Mouse (Mus musculus) forebrain, embryonic 15.5 days (tissue): Measurements from ENCODE around the gene Fam129b. TPM values are rescaled to one million over a fixed set of nuclear protein-coding genes. Genes with fewer than 3 reads are reported as not detected.

Source experiments
- ATAC-seq: fragments of 200-750 bp; cut with Nextera tagmentation; replicated peaks from 2 replicates; pipeline ENCODE4 v1.8.0; 2017; ENCODE audit warnings: mild to moderate bottlenecking, moderate TSS enrichment, moderate library complexity
- H3K27ac ChIP-seq: fragments of 300-500 bp; sonication (generic); replicated peaks from 2 replicates; pipeline ENCODE4 v1.5.1; 2015; ENCODE audit warnings: mild to moderate bottlenecking, inconsistent platforms
- H3K27me3 ChIP-seq: fragments of 300-500 bp; sonication (generic); 2 replicates; pipeline ENCODE4 v1.6.1; 2015; ENCODE audit warnings: inconsistent platforms
- H3K36me3 ChIP-seq: fragments of 300-500 bp; sonication (generic); 2 replicates; pipeline ENCODE4 v1.6.1; 2015; ENCODE audit warnings: mild to moderate bottlenecking, inconsistent platforms
- H3K4me1 ChIP-seq: fragments of 300-500 bp; sonication (generic); 2 replicates; pipeline ENCODE4 v1.6.1; 2015; ENCODE audit warnings: inconsistent platforms
- H3K4me2 ChIP-seq: fragments of 300-500 bp; sonication (generic); replicated peaks from 2 replicates; pipeline ENCODE4 v1.6.1; 2015; ENCODE audit warnings: mild to moderate bottlenecking, inconsistent platforms
- H3K4me3 ChIP-seq: fragments of 300-500 bp; sonication (generic); 2 replicates; pipeline ENCODE4 v1.5.1; 2015; ENCODE audit warnings: mild to moderate bottlenecking, inconsistent platforms
- H3K9ac ChIP-seq: fragments of 300-500 bp; sonication (generic); replicated peaks from 2 replicates; pipeline ENCODE4 v1.6.1; 2015; ENCODE audit warnings: mild to moderate bottlenecking, inconsistent platforms
- H3K9me3 ChIP-seq: fragments of 300-500 bp; sonication (generic); 2 replicates; pipeline ENCODE4 v1.6.1; 2016; ENCODE audit warnings: inconsistent platforms
- WGBS: fragments of 180-500 bp; shearing (Covaris S2); methylation state at CpG from one replicate; pipeline ENCODE4 v1.1.7; 2015; ENCODE audit warnings: mixed read lengths; 5-methylcytosine and 5-hydroxymethylcytosine counted together
- polyA plus RNA-seq: library from polyadenylated mRNA; unstranded; fragments of >200 nt; fragmentation: Nextera tagmentation; extraction: Ambion mirVana; gene quantifications from 2 replicates; pipeline ENCODE4 v1.2.1, GENCODE M21; 2015

The Fam129b gene
- polyA plus RNA-seq, 1 experiment from 2014 or later, result 33.5 TPM

DNA sequence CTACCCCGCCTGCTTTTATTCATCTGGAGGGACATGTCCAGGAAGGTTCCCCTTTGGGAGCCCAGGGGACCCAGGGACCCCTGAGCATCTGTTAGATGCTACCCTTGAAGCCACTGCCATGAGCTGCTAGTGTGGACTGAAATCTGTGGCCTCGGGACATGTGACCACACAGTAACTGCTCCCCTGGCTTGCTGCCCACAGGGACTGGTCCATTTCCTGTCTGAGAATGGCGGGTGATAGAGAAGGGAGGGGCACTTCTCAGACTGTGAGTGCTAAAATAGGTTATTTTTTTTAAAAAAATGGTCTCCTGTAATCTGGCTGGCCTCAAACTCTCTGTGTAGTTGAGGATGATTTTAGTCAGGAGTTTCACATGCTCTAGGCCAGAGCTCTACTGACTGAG lies 5.8 kb downstream of the Fam129b start:
- H3K4me1 ChIP-seq, result peaks cover 55% of the 10 kb centered on the region
- H3K4me2 ChIP-seq, result no peak overlapping the region
- H3K9ac ChIP-seq, result no peak overlapping the region
- no peaks in the 10 kb centered on the region for H3K9me3 ChIP-seq
- WGBS, result 40% methylated on average over 3 of the region's 3 CpGs
- ATAC-seq, result no peak
- no peak overlapping the region; the same call in 1 of the 2 replicates for H3K27ac ChIP-seq
- no peak overlapping the region for H3K4me3 ChIP-seq
- H3K36me3 ChIP-seq, result no peaks in the 10 kb centered on the region
- H3K27me3 ChIP-seq, result no peaks in the 10 kb centered on the region

DNA sequence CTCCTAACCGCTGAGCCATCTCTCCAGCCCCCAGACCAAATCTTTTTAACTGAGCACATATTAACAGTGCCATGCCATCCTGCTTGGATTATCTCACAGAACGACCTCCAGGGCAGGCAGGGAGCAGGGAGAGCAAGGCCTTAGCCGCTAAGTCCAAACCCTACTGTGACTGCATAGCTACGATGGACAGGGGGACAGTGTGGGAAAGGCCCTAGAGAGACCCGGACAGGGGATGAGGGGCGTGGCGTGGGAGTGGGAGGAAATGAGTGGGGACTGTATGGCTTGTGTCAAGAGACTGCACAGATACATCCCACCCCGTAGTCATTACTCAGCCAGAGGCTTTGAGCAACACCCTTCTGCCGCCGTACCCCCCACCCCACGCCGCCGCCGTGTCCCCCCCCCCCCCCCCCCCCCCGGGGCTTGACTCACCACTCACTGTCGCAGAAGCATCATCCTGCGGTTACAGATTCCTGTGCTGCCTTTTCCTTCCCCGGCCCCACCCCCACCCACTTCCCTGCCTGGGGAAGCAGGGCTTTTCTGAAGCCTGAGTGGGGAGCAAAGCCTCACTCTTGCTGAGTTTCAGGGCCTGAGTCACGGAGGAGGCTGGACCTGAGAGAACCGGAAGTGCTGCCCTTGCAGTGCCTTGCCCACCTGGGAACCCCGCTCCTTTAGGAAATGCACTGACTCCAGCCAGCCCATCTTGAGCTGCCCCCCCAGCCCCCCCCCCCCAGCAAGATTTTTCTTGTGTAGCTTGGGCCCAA lies 6.5 kb downstream of the Fam129b start:
- no peak overlapping the region for H3K27ac ChIP-seq
- H3K9ac ChIP-seq, result no peak overlapping the region
- 0 out of 2 replicates have a peak, but pooled peaks have one; percentile 38 for ATAC-seq
- no peak overlapping the region for H3K4me2 ChIP-seq
- H3K4me3 ChIP-seq, result no peak overlapping the region
- 63% methylated on average over 13 of the region's 21 CpGs for WGBS
- H3K36me3 ChIP-seq, result no peaks in the 10 kb centered on the region
- no peaks in the 10 kb centered on the region for H3K9me3 ChIP-seq
- peaks cover 47% of the 10 kb centered on the region for H3K4me1 ChIP-seq
- H3K27me3 ChIP-seq, result no peaks in the 10 kb centered on the region

DNA sequence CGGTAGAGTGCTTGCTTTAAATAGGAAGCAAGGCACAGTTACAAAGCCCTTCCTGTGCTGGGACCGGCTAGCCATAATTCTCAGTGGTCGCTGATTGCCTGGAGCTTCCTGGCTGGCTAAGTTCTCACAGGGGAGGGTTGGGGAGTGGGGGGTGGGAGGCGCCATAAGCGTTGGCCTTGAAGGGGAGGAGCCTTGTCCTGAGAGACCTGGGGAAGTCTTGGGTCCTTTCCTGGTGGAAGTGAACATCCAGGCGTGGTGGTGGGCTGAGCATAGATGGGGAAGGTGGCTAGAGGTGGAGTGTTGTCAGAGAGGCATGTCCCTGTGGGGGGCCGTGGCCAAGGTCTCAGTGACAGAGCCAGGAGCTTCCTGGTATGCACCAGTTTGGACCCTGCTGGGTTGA lies 8.8 kb downstream of the Fam129b start:
- peaks cover 33% of the 10 kb centered on the region for H3K4me1 ChIP-seq
- H3K9ac ChIP-seq, result no peak overlapping the region
- no peak overlapping the region for H3K27ac ChIP-seq
- 46% methylated on average over 7 of the region's 7 CpGs for WGBS
- no peaks in the 10 kb centered on the region for H3K9me3 ChIP-seq
- H3K36me3 ChIP-seq, result no peaks in the 10 kb centered on the region
- H3K4me2 ChIP-seq, result no peak overlapping the region
- H3K4me3 ChIP-seq, result no peak overlapping the region
- no peaks in the 10 kb centered on the region for H3K27me3 ChIP-seq
- ATAC-seq, result no peak

DNA sequence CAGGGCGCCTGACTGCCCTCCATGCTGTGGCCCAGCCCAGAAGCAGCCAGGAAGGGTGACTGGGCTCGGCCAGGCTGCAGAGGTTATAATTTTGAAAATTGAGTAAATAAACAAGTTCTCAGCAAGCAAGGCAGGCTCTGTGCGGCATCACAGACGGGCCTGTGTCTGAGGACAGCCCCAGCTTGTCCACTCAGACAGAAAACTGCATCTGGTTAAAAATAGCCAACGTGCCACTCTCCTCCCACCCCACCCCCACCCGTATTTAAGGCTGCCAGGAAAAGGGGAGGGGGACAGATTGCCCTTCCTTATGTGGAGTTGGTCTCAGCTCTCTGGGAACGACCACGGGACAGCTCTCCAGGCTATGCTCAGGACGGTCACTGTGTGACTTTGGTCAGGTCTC lies 12.1 kb downstream of the Fam129b start:
- H3K9me3 ChIP-seq, result no peaks in the 10 kb centered on the region
- H3K36me3 ChIP-seq, result no peaks in the 10 kb centered on the region
- WGBS, result 35% methylated on average over 9 of the region's 9 CpGs
- H3K4me3 ChIP-seq, result no peak overlapping the region
- H3K27ac ChIP-seq, result 0 out of 2 replicates have a peak overlapping the region, but pooled peaks have one; percentile 47
- H3K9ac ChIP-seq, result 0 out of 2 replicates have a peak overlapping the region, but pooled peaks have one; percentile 7
- peaks cover 9% of the 10 kb centered on the region for H3K4me1 ChIP-seq
- no peaks in the 10 kb centered on the region for H3K27me3 ChIP-seq
- H3K4me2 ChIP-seq, result no peak overlapping the region
- ATAC-seq, result no peak

DNA sequence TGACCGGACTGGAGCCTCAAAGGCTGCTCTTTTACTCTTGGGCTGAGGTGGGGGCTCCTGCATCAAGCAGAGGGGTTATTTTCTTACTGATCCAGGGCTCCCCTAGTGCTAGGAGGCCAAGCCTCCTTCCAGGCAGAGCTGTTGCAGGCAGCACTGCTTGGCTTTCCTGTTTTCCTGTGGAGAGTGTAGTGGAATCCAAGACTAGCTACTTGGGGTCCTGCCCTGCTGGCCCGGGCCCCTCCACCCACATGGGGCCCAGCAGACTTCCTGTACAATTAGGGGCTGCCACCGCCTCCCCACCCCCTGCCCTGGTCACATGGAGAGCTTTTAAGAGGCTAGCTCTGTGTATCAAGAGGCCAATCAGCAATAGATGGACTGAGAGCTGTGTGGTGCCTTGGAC lies 12.6 kb downstream of the Fam129b start:
- no peak overlapping the region for H3K4me3 ChIP-seq
- WGBS, result 44% methylated on average over 3 of the region's 3 CpGs
- H3K27ac ChIP-seq, result 0 out of 2 replicates have a peak overlapping the region, but pooled peaks have one; percentile 47
- H3K36me3 ChIP-seq, result no peaks in the 10 kb centered on the region
- no peaks in the 10 kb centered on the region for H3K9me3 ChIP-seq
- no peak overlapping the region for H3K9ac ChIP-seq
- peaks cover 9% of the 10 kb centered on the region for H3K4me1 ChIP-seq
- H3K4me2 ChIP-seq, result no peak overlapping the region
- no peak for ATAC-seq
- H3K27me3 ChIP-seq, result no peaks in the 10 kb centered on the region

DNA sequence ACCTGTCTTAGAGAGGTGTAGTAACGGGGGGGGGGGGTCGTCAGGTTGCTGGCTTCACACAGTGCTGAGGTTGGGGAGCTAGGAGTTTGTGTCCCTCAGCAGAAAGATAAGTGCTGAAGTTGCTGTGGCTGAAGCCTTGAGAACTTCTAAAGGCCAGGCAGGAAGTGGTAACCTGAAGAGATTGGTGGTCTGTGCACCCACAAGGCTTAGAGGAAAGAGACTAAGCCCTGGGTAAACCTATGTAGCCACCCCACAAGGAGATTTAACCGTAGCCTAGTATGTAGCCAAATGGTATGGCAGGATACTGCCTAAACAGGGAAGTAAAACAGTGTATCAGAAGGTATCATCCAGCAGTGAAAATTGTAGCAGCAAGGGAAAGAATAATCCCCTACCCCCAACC lies 14.4 kb downstream of the Fam129b start:
- Histone ChIP-seq H3K27me3 (no peaks in the 10 kb centered on the region), H3K9ac (no peak overlapping the region), H3K36me3 (no peaks in the 10 kb centered on the region), H3K4me1 (peaks cover 15% of the 10 kb centered on the region), H3K27ac (no peak overlapping the region), H3K4me2 (no peak overlapping the region), H3K9me3 (no peaks in the 10 kb centered on the region), H3K4me3 (no peak overlapping the region)
- ATAC-seq, result no peak
- WGBS, result 78% methylated on average over 3 of the region's 3 CpGs

DNA sequence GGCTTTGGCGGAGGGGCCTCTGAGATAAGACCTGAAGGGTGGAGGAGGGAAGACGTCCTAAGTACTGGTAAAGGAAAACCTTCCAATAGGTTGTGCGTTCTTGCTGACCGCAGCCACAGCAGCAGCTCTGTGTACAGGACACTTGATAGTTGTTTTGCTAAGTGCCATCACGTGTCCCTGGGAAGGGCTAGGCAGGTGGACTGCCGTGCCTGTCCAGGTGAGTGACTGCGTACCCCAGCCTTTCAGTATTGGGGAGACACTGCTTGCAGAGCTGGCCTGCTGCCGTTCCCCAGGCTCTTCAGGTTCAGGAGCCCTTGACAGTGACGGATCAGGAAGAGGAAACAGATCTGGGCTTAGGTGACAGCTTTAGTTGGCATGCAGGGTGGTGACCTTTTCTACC lies 15.4 kb downstream of the Fam129b start:
- H3K9ac ChIP-seq, result no peak overlapping the region
- no peaks in the 10 kb centered on the region for H3K9me3 ChIP-seq
- no peak overlapping the region for H3K4me3 ChIP-seq
- H3K4me2 ChIP-seq, result no peak overlapping the region
- no peak for ATAC-seq
- no peaks in the 10 kb centered on the region for H3K27me3 ChIP-seq
- H3K36me3 ChIP-seq, result no peaks in the 10 kb centered on the region
- peaks cover 25% of the 10 kb centered on the region for H3K4me1 ChIP-seq
- 82% methylated on average over 9 of the region's 9 CpGs for WGBS
- no peak overlapping the region for H3K27ac ChIP-seq

DNA sequence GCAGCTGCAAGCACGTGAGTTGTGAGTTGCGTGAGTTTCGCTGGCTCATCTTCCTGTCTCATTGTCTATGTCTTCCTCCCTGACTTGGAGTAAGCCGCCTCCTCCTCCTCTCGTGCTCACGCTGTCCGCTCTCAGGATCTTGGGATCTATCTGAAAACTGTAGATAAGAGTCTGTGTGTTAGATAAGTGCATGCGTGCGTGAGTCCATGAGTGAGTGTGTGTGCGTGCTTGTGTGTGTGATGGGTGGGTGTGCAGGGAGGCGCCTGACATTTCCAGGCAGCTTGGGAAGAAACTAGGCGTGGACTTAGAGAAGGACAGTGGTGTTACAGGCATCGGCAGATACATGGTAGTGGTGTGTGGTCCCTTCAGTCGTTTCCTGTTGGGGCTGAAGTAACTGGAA lies 16.6 kb downstream of the Fam129b start:
- Histone ChIP-seq H3K9me3 (no peaks in the 10 kb centered on the region), H3K4me1 (peaks cover 37% of the 10 kb centered on the region), H3K4me2 (no peak overlapping the region), H3K27me3 (no peaks in the 10 kb centered on the region), H3K27ac (no peak overlapping the region), H3K36me3 (no peaks in the 10 kb centered on the region), H3K9ac (no peak overlapping the region), H3K4me3 (no peak overlapping the region)
- ATAC-seq, result no peak
- 94% methylated on average over 14 of the region's 14 CpGs for WGBS

DNA sequence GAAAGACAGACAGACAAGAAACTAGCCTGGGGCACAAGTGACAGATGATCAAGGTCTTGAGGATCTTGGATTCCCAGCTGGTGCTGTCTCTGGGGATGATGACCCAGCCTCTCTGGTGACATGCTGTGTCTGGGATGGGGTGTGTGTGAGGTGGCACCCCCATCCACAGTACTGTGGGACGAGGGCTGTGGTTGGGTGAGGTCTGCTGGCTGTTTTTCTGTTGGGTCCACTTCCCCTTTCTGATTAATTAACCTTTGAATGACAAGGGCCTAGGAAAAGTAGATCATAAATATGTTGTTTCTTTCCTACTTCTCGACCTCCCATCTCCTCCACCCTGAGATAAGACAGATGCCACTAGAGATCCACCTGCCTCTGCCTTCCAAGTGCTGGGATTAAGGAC lies 18.2 kb downstream of the Fam129b start:
- Histone ChIP-seq H3K4me2 (no peak overlapping the region), H3K27ac (no peak overlapping the region), H3K4me3 (no peak overlapping the region), H3K36me3 (no peaks in the 10 kb centered on the region), H3K27me3 (no peaks in the 10 kb centered on the region), H3K4me1 (peaks cover 32% of the 10 kb centered on the region), H3K9ac (no peak overlapping the region), H3K9me3 (no peaks in the 10 kb centered on the region)
- no peak for ATAC-seq
- WGBS, result 82% methylated on average over 2 of the region's 2 CpGs

DNA sequence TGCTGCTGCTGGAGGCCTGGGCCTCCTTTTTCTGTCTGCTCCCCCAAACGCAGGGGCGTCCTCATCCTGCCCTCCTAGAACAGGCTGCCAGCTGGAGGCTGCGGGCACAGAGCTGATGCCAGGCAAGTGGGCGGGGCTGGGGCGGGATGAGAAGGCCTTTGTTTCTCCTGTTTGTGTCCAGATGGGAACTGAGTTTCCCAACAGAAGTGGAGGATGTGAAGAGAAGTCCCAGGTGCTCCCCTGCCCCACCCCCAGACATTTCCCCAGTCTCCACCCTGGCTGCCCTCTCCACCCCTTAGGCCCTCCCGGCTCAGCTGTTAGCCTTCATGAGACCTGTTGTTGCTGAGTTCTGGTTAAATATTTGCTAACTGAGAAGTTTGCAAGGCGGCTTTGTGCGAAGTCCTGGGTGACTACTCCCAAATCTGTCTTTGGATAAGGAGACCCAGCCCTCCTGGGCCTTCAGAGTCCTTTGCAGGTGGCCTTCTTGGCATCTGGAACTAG lies 19.7 kb downstream of the Fam129b start:
- Histone ChIP-seq H3K27me3 (no peaks in the 10 kb centered on the region), H3K4me3 (no peak overlapping the region), H3K36me3 (no peaks in the 10 kb centered on the region), H3K4me1 (peaks cover 32% of the 10 kb centered on the region), H3K27ac (peak overlapping the region; percentile 55), H3K9me3 (no peaks in the 10 kb centered on the region), H3K9ac (no peak overlapping the region), H3K4me2 (no peak overlapping the region)
- peak; percentile 33; the same call in 1 of the 2 replicates for ATAC-seq
- WGBS, result 30% methylated on average over 8 of the region's 8 CpGs

DNA sequence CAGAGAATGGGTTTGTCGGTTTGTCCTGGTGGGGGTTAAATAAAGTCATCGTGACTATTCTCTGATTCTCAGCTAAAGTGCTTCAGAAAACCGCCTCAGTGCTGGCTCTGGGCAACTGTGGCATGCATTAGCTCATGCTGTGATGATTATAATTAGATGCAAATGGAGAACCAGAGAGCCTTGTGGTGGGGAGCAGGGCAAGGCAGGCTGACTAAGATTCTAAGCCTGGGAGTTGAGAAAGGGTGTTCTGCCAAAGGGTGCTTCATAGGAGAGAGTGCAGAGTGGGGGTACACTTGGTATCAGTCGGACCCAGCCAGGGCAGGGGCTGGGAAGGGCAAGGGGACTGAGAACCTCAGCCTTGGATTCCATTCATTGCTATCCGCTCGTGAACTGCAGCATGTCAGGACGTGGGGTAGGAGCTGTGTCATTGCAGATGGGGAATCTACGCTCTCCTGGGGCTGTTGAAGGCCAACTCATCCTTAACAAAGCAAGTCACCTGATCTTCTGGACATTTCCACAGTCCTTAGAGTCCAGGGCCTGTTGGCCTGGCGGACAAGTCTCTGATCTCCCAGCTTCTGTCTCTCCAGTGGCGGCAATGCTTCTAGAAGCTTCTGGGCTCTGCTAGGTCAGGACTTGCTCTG lies 20.7 kb downstream of the Fam129b start:
- no peaks in the 10 kb centered on the region for H3K36me3 ChIP-seq
- H3K4me2 ChIP-seq, result no peak overlapping the region
- H3K9me3 ChIP-seq, result no peaks in the 10 kb centered on the region
- peaks cover 32% of the 10 kb centered on the region for H3K4me1 ChIP-seq
- WGBS, result 51% methylated on average over 10 of the region's 10 CpGs
- no peak overlapping the region for H3K4me3 ChIP-seq
- no peaks in the 10 kb centered on the region for H3K27me3 ChIP-seq
- no peak overlapping the region for H3K9ac ChIP-seq
- peak overlapping the region; percentile 55 for H3K27ac ChIP-seq
- peak; percentile 69 for ATAC-seq

DNA sequence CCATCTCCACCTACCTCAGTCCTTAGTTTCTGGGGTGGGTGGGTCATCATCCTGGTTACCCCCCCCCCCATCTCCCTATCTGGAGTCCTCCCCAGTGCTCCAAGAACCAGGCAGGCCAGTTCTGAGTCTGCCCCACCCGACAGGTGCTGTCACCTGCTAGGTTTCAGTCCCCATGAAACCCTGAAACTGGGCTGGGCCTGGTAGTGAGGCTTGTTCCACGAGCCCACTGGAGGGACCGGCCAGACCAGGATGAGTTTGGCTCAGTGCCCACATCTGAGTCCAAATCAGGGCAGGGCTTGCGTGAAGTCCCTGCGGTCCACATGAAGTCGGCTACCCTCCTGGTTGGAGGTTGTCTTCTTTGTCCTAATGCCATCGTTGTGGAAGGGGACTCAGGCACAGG lies 23.1 kb downstream of the Fam129b start:
- Histone ChIP-seq H3K4me2 (no peak overlapping the region), H3K4me1 (peaks cover 32% of the 10 kb centered on the region), H3K4me3 (no peak overlapping the region), H3K27ac (no peak overlapping the region), H3K9me3 (no peaks in the 10 kb centered on the region), H3K27me3 (no peaks in the 10 kb centered on the region), H3K9ac (no peak overlapping the region), H3K36me3 (no peaks in the 10 kb centered on the region)
- WGBS, result 65% methylated on average over 7 of the region's 7 CpGs
- no peak for ATAC-seq
